Mouse (Mus musculus) heart, adult 2 months (tissue): ENCODE measurements around the gene Ccdc124.

Experiments
- CTCF ChIP-seq: fragments of 200-600 bp; IDR thresholded peaks from 2 replicates; pipeline ENCODE4 v1.8.1; 2022; ENCODE audit warnings: antibody characterized with exemption, mild to moderate bottlenecking, moderate library complexity
- EP300 ChIP-seq: fragments of 200-500 bp; IDR thresholded peaks from 2 replicates; pipeline ENCODE4 v1.6.1; 2011; ENCODE audit warnings: low read depth, low read length, control low read depth; ENCODE audit not compliant: insufficient read depth
- POLR2A ChIP-seq: fragments of 200-500 bp; IDR thresholded peaks from 2 replicates; pipeline ENCODE4 v1.6.1; 2011; ENCODE audit warnings: mild to moderate bottlenecking, low read depth, low read length, control low read depth; ENCODE audit not compliant: insufficient read depth

- TF ChIP-seq CTCF, result no peak
- TF ChIP-seq POLR2A, result no peak
- no peak for TF ChIP-seq EP300
Measured at GRCm38 (mm10) chr8:70852595-70853231, 21.0 kb downstream of the Ccdc124 start.
